Mouse (Mus musculus) kidney, postnatal 0 days (tissue): ENCODE data around the gene Rexo1. TPM values are rescaled to one million over a fixed set of nuclear protein-coding genes. Genes with fewer than 3 reads are reported as not detected.
A peak's percentile ranks its signal among the peaks of the same experiment; 100 is the strongest.

Experiments
- ATAC-seq: fragments of 200-750 bp; cut with Nextera tagmentation; replicated peaks from 2 replicates; pipeline ENCODE4 v1.8.0; 2017; ENCODE audit warnings: low read depth, moderate number of reproducible peaks, moderate TSS enrichment, moderate library complexity; ENCODE audit not compliant: low FRiP score
- DNase-seq: peaks from one replicate; pipeline ENCODE4 v3.0.0-alpha.2; 2016; ENCODE audit warnings: low spot score
- H3K27ac ChIP-seq: fragments of 300-500 bp; sonication (generic); 2 replicates; pipeline ENCODE4 v1.5.1; 2014; ENCODE audit warnings: mild to moderate bottlenecking
- H3K27me3 ChIP-seq: fragments of 300-500 bp; sonication (generic); 2 replicates; pipeline ENCODE4 v1.6.1; 2014; ENCODE audit warnings: low read length, mixed read lengths; ENCODE audit not compliant: insufficient read depth
- H3K36me3 ChIP-seq: fragments of 300-500 bp; sonication (generic); 2 replicates; pipeline ENCODE4 v1.6.1; 2014; ENCODE audit warnings: low read length, mixed read lengths; ENCODE audit not compliant: insufficient read depth
- H3K4me1 ChIP-seq: fragments of 300-500 bp; sonication (generic); replicated peaks from 2 replicates; pipeline ENCODE4 v1.6.1; 2014; ENCODE audit warnings: antibody characterized with exemption, low read length, mixed read lengths; ENCODE audit not compliant: insufficient read depth
- H3K4me2 ChIP-seq: fragments of 300-500 bp; sonication (generic); 2 replicates; pipeline ENCODE4 v1.6.1; 2014; ENCODE audit warnings: mild to moderate bottlenecking, low read length, moderate library complexity, mixed read lengths
- H3K4me3 ChIP-seq: fragments of 300-500 bp; sonication (generic); replicated peaks from 2 replicates; pipeline ENCODE4 v1.5.1; 2014; ENCODE audit warnings: low read depth, low read length
- H3K9ac ChIP-seq: fragments of 300-500 bp; sonication (generic); 2 replicates; pipeline ENCODE4 v1.6.1; 2014; ENCODE audit warnings: low read depth, low read length
- H3K9me3 ChIP-seq: fragments of 300-500 bp; sonication (generic); replicated peaks from 2 replicates; pipeline ENCODE4 v1.6.1; 2016; ENCODE audit warnings: low read length, inconsistent platforms, mixed read lengths
- CTCF ChIP-seq: IDR thresholded peaks from 2 replicates; pipeline ENCODE4 v1.5.1; 2016; ENCODE audit warnings: antibody characterized with exemption, low read depth, mild to moderate bottlenecking, moderate library complexity
- WGBS: fragments of 180-500 bp; shearing (Covaris S2); extraction: QIAGEN DNeasy Blood & Tissue Kit; methylation state at CpG from one replicate; pipeline ENCODE4 v1.1.7; 2014; 5-methylcytosine and 5-hydroxymethylcytosine counted together
- polyA plus RNA-seq: library from polyadenylated mRNA; unstranded; fragments of >200 nt; fragmentation: Nextera tagmentation; extraction: Ambion mirVana; gene quantifications from 2 replicates; pipeline ENCODE4 v1.2.1, GENCODE M21; 2015

The Rexo1 gene
- polyA plus RNA-seq, 1 experiment from 2014 or later: 17.3 TPM

DNA sequence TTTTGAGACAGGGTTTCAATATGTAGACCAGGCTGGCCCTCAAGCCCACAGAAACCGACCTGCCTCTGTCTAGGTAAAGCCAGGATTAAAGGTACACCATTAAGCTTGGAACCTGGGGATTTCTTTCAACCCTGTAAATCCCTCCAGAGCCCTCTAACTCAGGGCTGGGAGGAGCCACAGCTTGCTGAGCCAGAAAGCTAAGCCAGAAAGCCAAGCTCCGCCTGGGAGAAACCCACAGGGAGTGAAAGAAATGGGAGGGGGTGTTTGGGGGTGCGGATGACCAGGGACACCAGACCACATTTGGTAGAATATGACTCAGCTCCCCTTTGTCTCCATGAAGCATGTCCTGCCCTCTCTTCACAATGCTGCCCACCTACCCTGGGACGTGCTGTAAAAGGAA, 35.0 kb upstream of the Rexo1 start:
- Histone ChIP-seq H3K36me3 (no peaks in the 10 kb centered on the region), H3K4me3 (no peak overlapping the region), H3K4me2 (no peak overlapping the region), H3K4me1 (no peaks in the 10 kb centered on the region), H3K27ac (no peak overlapping the region), H3K9me3 (no peaks in the 10 kb centered on the region; the same call in 1 of the 2 replicates), H3K9ac (no peak overlapping the region), H3K27me3 (no peaks in the 10 kb centered on the region)
- DNase-seq (no peak), ATAC-seq (no peak)
- TF ChIP-seq CTCF: no peak
- 45% methylated on average over 4 of the region's 4 CpGs for WGBS

DNA sequence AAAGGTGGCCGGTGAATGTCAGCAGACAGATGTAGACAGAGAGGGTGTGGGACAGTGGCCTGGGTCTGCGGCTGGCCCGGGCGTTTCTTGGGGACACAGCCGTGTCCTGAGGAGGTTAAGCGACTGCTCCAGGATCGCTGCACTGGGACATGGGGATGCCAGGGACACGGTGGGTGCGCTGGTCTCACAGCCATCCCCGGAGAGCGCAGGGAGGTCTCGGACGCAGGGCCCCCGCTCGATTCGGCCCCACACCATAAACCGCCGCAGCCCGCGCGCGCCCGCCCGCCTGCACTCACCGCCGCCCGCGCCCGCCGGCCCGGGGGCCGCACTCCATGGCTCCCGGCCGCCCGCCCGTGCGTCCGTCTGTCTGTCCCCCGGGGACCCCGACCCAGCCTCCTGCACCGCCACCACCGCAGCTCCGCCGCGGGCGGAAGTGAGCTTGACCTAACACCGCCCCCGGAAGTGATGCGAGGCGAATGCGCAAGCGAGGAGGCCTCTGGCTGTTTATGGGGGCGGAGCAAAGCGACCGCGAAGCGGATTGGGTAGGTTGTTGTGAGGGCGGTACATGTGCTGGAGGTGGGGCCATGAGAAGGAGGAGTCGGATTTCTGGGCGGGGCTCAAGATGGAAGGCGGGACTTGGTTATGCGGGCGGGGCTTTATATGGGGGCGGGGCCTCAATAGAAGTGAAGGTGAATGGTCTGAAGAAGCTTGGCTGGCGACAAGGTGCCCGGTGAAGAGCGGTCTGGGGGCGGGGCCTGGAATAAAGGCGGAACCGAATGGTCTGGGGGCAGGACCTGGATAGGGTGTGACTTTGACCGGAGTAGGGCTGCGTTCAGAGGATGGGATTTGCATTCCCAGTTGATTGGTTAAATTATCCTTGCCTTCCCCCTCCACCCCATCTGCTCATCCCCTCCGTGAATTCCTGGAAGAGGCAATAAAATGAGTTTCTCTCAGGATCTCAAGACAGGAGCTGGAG, 28.8 kb upstream of the Rexo1 start, which contains the start of gene Abhd17a:
Gene Abhd17a, minus strand, starts transcription at position 463 of the 976 bp plus-strand sequence.
- Histone ChIP-seq H3K4me1 (peaks cover 17% of the 10 kb centered on the region), H3K27ac (peak within 1 kb of the TSS; percentile 69), H3K4me3 (peak within 1 kb of the TSS; percentile 79), H3K4me2 (peak within 1 kb of the TSS; percentile 80), H3K27me3 (no peaks in the 10 kb centered on the region), H3K36me3 (peaks cover 12% of the 10 kb centered on the region; the same call in 1 of the 2 replicates), H3K9me3 (no peaks in the 10 kb centered on the region), H3K9ac (peak within 1 kb of the TSS; percentile 81)
- peak; percentile 99 for DNase-seq
- TF ChIP-seq CTCF: no peak
- peak; percentile 96 for ATAC-seq
- under 1% methylated on average over 65 of the region's 73 CpGs for WGBS

DNA sequence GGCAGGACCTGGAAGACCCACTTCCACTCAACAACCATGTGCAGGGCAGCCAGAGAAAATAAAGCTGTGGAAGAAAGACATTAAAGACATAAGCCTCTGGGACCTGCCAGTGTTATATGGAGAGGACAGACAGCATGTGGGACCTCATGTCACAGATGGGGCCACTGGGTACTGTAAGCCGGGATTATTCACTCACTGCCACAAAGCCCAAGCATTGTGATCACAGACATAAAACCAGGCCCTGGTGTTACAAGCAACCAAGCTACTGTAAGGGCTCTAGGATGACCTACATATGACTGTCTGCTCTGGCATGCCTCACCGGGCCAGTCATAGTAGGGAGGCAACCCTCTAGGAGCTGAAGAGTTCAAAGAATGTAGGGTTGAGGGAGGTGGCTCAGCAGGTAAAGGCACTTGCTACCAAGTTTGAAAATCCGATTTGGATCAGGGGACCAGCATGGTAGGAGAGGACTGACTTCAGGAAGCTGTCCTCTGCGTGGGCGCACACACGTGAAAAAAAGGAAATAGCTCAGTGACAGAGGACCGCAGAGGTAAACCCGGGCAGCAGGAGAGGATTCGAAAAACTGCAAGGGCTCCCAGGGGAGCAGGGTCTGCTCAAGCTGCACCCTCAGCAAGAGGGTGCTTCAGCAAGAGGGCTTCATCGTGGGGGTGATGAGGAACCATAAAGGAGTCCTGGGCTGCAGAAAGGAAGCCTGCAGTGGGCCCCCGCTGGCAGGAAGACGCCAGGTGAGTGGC, 27.9 kb upstream of the Rexo1 start:
- 10% methylated on average over 12 of the region's 12 CpGs for WGBS
- ATAC-seq: no peak

DNA sequence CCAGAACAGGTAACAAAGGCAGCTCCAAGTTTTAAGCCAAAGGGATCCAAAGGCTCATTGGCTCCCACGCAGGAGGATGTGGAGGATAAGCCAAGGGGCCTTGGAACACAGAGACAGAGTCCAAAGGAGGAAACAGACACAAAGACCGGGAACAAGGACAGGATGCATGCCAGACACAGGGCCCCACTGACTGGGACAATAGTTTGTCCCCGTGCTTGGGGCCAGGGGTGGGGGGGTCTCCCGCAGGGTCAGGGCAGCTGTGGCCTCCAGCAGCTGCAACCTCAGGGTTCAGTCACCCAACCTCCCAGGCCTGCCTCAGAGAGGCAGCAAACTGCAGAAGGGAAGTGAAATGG, 25.9 kb upstream of the Rexo1 start:
- no peaks in the 10 kb centered on the region for H3K27me3 ChIP-seq
- no peaks in the 10 kb centered on the region for H3K9me3 ChIP-seq
- H3K4me2 ChIP-seq: peak overlapping the region; percentile 31; the same call in 1 of the 2 replicates
- H3K4me3 ChIP-seq: peak overlapping the region; percentile 3; the same call in 1 of the 2 replicates
- H3K36me3 ChIP-seq: peaks cover 19% of the 10 kb centered on the region; the same call in 1 of the 2 replicates
- whole genome bisulfite sequencing: 58% methylated on average over 4 of the region's 4 CpGs
- 0 out of 2 replicates have a peak overlapping the region, but pooled peaks have one; percentile 51 for H3K9ac ChIP-seq
- ATAC-seq (no peak), DNase-seq (peak; percentile 61)
- peaks cover 17% of the 10 kb centered on the region for H3K4me1 ChIP-seq
- H3K27ac ChIP-seq: peak overlapping the region; percentile 77
- TF ChIP-seq CTCF: no peak

More for the DNA sequence above, 27.9 kb upstream of the Rexo1 start:
- Histone ChIP-seq H3K4me3 (peak overlapping the region; percentile 79), H3K9me3 (no peaks in the 10 kb centered on the region), H3K36me3 (peaks cover 12% of the 10 kb centered on the region; the same call in 1 of the 2 replicates), H3K4me1 (peaks cover 17% of the 10 kb centered on the region), H3K9ac (peak overlapping the region; percentile 81), H3K4me2 (peak overlapping the region; percentile 80), H3K27me3 (no peaks in the 10 kb centered on the region), H3K27ac (peak overlapping the region; percentile 69)
- no peak for DNase-seq
- no peak for TF ChIP-seq CTCF

DNA sequence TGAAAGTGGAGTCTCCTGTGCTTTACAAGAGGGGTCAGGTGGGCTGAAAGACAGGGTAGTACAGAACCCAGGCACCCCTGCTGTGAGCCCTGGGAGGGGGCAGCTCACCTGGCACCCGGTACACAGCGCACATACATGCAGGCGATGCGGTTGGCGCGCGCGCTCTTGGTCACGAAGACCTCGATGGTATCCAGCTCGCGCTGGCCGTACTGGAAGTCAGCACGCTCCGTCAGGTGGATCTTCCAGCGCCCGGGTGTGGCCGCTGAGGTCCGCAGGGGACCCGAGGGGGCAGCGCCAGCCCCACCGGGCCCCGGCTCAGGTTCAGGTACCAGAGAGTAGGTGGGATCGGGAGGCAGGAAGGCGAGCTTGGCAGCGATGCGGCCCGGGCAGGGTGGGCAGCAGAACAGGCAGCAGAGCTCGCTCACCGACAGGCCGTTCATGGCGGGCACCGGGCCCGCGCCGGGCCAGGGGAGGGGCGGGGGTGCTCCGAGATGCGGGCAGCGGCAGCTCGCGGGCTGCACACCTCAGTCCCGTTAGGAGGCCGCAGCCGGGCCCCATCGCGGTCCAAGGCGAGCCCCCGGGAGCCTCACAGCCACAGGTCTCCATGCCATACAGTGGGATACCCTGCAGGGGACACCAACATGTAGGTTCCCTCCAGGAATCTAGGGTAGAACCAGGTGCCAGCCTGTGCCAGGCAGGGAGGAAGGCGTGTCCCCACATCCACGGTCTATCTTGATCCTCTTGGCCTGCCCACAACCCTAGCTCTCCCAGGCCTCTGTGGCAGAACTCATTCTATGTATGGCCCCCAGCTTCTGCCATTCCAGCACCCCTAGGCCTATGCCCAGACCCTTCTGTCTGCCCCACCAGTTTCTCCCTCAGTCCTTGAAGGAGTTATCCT, 25.3 kb upstream of the Rexo1 start:
- Histone ChIP-seq H3K36me3 (peaks cover 19% of the 10 kb centered on the region; the same call in 1 of the 2 replicates), H3K27ac (peak overlapping the region; percentile 77), H3K4me3 (peak overlapping the region; percentile 3; the same call in 1 of the 2 replicates), H3K9ac (peak overlapping the region; percentile 51), H3K9me3 (no peaks in the 10 kb centered on the region), H3K27me3 (no peaks in the 10 kb centered on the region), H3K4me1 (peaks cover 17% of the 10 kb centered on the region), H3K4me2 (peak overlapping the region; percentile 31)
- no peak for TF ChIP-seq CTCF
- 91% methylated on average over 46 of the region's 51 CpGs for WGBS
- ATAC-seq: no peak
- DNase-seq: no peak
